Mouse (Mus musculus): ENCODE results near the gene Ppp1r12a. TPM values are rescaled to one million over a fixed set of nuclear protein-coding genes. Genes with fewer than 3 reads are reported as not detected.

The Ppp1r12a gene
- total RNA-seq, 2 experiments from 2014 or later, result 70.0 to 157 TPM

DNA sequence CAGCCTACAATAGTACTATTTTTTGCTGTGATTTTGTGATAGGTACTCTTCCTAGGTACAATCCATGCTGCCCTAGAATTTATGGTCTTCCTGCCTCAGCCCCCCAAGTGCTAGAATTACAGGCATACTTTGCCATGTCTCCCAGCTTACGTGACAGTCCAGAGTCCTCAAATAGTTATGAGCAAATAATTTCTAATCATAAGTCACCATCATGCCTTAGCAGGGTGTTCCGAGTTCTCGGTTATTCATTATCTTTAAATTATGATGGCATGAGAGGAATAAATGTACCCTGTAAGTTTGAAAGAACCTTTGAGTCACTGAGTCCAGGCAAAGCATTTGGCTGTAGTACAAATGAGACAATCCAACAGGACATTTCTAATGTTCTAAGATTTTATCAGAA lies 5.9 kb upstream of the Ppp1r12a start:
- no peak for ATAC-seq (replicated peaks; ENCODE audit: low FRiP score, poor library complexity, severe bottlenecking)

DNA sequence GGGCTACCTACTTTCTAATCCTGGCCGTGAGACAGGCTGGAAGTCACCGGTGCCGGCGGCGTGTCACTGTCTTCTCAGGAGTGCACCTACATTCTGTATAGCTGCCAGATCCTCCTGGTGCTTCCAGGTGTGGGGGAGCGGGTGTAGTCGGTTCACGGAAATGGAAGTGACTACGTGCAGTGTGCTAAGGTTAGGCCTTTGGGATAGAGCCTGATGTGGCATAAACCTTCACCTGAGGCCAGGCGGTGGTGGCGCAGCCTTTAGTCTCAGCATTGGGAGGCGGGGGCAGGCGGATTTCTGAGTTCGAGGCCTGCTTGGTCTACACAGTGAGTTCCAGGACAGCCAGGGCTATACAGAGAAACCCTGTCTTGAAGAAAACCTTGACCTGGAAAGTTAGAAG lies 3.0 kb upstream of the Ppp1r12a start:
- ATAC-seq (replicated peaks; ENCODE audit: low FRiP score, poor library complexity, severe bottlenecking), result no peak

DNA sequence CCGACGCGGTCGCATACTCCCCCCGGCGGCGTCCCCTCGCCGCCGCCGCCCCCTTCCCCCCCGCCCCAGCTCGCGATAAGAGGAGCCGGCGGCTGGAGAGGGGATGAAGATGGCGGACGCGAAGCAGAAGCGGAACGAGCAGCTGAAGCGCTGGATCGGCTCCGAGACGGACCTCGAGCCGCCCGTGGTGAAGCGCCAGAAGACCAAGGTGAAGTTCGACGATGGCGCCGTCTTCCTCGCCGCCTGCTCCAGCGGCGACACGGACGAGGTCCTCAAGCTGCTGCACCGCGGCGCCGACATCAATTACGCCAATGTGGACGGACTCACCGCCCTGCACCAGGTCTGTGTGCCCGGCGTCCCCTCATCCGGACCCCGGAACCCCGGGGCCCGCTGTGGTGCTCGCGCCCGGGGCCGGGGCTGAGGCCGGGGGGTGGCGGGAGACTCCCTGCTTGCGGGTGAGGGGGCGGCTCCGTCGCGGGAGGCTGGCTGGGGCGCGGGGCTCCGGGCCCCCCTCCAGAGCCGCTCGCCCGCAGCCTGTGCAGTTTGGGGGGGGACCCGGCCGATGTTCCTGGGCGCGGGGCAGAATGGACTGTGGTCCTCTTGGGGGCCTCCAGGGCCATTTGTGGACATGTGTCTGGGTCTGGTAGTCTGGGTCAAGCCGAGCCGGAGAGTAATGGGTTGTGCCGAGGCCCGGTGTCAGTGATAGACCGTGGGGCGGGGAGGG lies 466 bp downstream of the Ppp1r12a start:
- peak; percentile 27 for ATAC-seq (replicated peaks; ENCODE audit: low FRiP score, poor library complexity, severe bottlenecking)

DNA sequence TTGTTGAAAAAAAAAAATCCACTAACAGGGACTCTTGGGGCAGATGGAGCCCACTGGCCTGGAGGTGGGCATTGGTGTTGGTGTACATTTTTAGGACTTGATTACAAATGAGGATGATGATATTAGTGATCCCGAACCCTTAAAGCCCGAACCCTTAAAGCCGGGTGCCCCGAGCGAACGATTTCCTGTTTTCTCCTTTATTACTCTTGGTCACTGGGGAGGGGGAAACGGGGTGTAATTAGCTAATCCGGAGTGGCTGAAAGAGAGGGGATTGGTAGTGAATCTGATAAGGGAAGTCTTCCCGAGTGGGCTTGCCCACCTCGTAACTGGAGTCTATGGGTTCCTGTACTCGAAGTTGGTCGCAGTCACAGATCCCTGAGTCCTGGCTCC lies 1.0 kb downstream of the Ppp1r12a start:
- no peak for ATAC-seq (replicated peaks; ENCODE audit: low FRiP score, poor library complexity, severe bottlenecking)

DNA sequence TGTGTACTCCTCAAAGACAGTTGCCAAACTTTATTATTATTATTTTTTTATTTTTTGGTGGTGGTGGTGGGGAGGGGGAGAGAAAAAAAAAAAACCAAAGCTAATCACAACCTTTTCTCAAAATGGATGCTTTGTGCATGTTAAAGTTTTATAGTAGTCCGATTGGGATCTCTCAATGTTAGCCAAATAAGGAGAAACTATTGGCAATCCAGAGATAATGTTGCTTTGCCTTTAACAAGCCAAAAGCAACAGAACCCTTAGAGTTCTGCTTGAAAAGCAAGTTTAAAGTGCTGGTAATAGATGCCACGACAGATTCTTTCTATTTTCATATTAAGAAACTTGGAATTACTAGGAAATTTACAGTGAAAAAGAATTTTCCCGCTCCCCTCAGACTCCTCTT lies 1.5 kb downstream of the Ppp1r12a start:
- ATAC-seq (replicated peaks; ENCODE audit: low FRiP score, poor library complexity, severe bottlenecking), result no peak

DNA sequence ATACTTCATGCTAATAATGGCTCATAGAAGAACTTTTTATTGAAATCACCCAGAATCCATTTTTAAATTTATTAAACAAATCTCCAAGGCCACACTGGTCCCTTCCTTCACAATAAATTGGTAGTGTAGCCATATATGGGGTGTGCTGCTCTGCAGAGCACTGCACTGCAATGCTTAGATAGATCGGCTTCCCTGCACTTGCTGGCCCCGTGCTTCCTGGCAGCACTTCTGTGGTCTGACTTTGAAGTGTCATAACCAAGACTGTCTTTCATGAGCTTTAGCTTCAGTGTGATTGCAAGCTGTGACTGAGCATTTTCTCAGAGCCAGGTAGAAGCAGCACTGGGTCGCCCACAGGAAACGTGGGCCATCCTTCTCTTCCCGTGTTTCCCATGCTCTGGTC lies 5.8 kb downstream of the Ppp1r12a start:
- ATAC-seq (replicated peaks; ENCODE audit: low FRiP score, poor library complexity, severe bottlenecking), result no peak

DNA sequence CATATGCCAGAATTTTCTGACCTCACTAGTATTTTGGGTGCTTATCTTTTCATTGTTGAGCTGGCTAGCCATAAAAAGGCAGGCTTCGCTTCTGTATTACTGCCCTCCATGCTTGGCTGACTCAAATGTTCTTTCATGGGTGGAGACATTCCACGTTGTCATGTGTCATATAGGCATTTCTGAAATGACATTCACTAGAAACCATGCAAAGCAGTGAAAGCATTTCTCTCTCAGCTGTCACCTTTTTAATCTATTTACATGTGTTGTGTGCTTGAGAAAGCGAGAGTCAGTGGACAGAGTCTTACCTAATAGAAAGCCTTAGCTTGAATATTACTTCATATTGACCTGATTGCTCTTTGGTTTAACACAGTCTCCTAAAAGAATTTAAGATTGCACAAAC lies 8.8 kb downstream of the Ppp1r12a start:
- ATAC-seq (replicated peaks; ENCODE audit: low FRiP score, poor library complexity, severe bottlenecking), result no peak

DNA sequence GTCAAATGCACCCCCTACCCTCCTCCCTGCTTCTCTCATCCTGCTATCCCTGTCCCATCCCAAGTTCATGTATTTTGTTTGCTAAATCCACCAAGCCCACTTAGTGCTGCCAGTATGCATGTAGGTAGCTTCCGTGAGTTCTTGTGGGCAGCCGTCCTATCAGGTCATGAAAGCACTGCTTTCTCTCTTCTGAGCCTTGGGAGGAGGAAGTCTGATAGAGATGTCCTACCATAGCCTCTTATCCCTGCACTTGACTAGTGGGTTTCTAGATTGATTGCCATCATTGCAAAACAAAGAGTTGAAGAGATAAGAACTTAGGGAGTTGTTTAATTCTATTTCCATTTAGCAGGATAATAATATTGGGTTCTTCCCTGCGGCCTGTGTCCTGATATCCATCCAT lies 9.6 kb downstream of the Ppp1r12a start:
- no peak for ATAC-seq (replicated peaks; ENCODE audit: low FRiP score, poor library complexity, severe bottlenecking)

DNA sequence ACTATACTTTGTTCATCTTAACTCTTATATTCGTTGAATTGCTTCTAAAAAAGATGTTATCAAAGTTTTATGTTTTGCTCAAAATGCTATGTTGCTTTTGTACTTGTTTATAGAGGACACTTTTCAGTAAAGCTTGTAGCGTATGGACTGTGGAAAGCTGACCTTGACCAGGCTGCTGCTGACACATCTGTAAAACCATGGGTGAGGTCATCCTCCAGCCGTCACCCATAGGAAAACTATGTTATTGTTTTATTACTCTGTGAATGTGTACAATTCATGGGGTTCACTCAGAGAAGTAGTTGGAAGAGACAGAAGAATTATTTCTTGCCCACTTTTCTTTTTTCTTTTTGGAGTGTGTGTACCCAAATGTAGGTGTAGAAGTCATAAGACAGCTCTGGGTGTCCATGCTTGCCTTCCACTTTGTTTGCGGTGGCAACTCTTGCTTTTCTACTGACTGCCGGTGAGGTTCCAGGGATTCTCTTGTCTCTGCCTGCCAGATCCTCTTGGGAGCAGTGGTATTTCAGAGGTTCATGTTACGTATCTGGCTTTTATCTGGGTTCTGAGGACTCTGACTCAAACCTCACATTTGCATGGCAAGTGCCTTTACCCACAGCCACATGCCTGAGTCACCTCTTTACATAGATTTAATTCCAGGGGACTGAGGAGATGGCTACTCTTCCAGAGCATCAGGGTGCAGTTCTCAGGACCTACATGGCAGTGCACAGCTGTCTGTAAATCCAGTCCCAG lies 11.0 kb downstream of the Ppp1r12a start:
- no peak for ATAC-seq (replicated peaks; ENCODE audit: low FRiP score, poor library complexity, severe bottlenecking)

DNA sequence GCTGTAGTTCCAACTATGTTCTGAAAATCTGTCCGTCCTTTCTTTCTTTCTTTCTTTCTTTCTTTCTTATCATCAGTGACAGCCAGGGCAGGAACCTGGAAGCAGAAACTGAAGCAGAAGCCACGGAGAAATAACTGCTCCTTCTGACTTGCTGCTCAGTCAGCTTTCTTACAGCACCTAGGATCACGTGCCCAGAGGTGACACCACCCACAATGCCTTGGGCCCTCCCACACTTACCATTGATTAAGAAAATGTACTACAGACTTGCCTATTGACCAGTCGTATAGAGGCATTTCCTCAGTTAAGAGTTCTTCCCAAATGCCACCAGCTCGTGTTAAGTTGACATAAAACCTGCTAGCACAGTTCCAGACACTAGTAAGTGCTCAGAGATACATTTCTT lies 12.1 kb downstream of the Ppp1r12a start:
- ATAC-seq (replicated peaks; ENCODE audit: low FRiP score, poor library complexity, severe bottlenecking), result peak; percentile 89

DNA sequence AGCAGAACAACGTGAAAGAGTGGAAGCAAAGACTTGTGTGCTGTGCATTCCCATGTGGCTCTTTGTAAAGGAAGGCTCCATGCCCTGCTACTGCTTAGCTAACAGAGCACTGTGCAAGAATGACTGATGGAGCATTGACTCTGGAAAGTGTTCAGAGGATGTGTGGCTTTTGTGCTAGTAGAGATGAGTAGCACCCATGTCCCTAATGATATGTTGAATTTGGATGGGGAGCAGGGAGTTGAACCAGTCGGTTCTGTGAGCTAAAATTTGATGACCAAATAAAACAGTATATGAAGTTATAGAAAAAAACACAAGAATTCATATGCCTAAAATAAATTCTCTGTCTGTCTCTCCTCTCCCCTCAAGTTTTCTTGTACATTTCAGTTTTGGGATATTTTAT lies 13.9 kb downstream of the Ppp1r12a start:
- no peak for ATAC-seq (replicated peaks; ENCODE audit: low FRiP score, poor library complexity, severe bottlenecking)

DNA sequence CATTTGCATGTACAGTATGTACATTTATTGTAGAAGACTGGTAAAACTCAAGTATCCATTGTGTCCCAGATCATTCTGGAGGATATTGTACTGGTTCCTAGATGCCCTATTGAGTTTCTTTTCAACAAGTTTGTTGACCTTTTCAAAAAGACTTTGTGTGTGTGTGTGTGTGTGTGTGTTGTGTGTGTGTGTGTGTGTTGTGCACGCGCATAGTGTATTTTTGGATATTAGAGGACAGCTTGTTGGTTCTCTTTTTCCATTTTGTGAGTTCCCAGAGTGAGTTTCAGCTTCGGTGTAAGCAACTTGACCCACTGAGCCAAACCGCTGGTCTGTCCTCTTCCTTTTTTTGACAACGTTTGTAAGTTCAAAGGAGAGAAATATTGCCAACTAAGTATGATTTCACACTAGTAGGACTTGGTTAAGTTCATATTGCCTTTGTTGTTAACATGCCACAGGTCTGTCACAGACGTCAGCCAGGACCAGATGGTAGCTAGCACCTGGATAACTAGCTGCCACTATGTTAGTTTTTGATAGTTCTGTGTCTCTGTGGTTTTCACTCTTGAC lies 16.4 kb downstream of the Ppp1r12a start:
- ATAC-seq (replicated peaks; ENCODE audit: low FRiP score, poor library complexity, severe bottlenecking), result no peak

DNA sequence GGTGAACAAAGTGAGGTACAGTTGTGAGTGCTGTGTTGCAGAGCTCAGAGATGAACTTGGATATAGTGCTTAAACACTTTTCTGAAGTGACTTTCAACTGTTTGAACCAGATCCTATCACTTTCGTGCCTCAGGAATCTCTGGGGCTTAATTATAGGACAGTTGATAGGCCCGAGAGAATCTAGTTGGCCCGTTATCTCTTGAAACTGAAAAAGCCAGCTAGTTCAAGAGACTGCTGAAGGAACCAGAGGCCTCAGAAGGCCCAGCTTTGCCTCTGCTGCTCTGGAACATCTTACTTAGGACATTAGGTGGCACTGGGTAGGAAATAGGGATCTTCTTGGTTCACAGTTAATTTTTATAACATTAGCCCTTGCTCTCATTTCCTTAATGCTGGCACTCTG lies 17.4 kb downstream of the Ppp1r12a start:
- ATAC-seq (replicated peaks; ENCODE audit: low FRiP score, poor library complexity, severe bottlenecking), result 0 out of 2 replicates have a peak, but pooled peaks have one; percentile 18

DNA sequence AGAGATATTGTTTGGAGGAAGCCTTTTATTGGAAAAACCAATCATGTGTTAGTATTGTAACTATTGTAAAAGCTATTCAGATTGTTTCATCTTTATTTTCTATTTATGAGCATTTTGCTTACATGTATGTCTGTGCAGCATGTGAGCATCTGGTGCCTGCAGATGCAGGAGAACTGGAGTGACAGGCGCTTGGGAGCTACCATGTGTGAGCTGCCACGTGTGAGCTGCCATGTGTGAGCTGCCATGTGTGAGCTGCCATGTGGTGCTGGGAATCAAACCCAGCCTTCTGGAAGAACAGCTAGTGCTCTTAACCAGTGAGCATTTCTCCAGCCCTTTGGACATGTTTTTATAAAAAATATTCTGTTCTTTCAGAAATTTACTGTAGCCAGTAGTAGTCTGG lies 18.3 kb downstream of the Ppp1r12a start:
- no peak for ATAC-seq (replicated peaks; ENCODE audit: low FRiP score, poor library complexity, severe bottlenecking)

DNA sequence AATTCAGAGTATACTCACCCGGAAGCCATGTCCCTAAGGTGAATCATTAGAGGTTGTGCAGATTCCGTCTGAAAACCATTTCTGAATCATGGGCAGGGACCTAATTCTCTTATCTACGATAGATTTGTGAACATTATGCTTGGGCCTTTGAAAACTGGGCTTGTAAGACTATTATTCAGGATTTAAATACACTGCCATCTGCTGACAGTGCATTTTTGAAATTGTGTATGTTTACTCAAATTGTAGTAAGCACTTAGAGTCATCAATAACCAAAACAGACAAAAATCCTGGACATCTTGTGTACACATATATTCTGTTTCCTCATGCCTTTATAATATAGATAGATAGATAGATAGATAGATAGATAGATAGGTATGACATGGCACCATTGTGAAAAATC lies 19.9 kb downstream of the Ppp1r12a start:
- no peak for ATAC-seq (replicated peaks; ENCODE audit: low FRiP score, poor library complexity, severe bottlenecking)

DNA sequence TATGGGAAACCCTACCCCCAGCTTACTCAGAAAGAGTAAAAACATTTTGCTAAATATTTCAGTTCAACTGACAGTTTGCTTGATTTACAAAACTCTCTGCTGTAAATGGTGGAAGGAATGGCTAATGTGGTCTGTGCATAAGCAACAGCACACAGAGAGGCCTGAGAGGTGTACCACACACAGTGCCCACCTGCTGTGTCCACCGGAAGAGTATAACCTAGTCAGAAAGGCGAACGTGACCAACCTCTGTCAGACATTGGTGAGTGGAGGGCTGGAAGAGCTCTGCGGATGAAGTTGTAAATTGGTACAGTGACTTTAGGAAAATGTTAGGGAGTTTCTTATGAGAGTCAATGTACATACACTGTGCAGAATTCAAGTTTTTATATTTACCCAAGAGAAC lies 20.4 kb downstream of the Ppp1r12a start:
- no peak for ATAC-seq (replicated peaks; ENCODE audit: low FRiP score, poor library complexity, severe bottlenecking)

DNA sequence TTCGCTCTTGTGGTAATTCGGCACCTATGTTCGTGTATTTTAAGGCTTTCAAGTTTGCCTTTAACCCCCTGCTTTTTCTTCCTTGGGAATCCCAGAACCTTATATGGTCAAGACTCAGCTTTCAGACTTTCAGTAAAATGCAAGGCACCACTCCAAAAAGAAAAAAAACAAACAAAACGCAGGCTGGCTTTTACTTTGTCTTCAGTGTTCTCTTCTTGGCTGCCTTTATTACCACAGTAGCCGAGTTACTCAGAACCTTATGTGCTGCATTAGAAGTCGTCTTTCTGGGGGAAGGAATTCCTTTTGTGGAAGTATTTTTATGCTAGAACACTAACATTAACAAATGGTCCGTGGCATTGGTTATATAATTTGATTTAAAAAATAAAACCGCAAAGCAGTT lies 22.8 kb downstream of the Ppp1r12a start:
- ATAC-seq (replicated peaks; ENCODE audit: low FRiP score, poor library complexity, severe bottlenecking), result no peak

DNA sequence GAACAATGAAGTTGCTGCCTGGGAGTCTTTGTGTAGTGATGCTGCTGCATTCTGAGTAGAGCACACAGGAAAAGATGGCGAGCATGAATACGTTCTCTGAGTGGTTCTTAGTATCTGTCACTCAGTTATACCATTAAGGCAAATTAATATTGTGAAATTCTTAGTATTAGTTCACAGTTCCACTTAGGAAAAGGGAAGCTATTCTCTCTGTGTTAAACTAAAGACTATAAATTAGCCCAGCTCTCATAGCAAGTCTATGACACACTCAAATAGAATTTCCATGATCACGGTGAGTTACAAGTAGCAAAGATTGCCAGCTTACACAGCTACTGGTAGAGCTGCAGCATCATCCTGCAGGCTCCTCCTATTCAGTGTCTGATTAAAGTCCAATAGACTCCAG lies 23.3 kb downstream of the Ppp1r12a start:
- ATAC-seq (replicated peaks; ENCODE audit: low FRiP score, poor library complexity, severe bottlenecking), result no peak

DNA sequence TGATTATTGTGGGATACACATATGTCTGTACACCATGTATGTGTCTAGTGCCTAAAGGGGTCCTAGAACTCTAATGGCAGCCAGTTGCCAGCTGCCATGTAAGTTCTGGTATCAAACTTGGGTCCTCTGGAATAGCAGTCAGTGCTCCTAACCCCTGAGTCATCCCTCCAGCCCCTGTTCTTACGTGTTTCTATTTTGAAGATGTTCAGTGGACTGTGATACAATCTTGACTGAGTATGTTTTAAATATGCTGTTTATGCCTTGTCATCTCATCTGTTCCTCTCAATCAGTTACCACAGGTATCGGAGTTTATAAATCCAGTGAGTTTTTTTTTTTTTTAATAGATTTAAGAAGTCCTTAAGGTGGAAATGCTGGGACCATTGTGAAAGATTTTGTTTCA lies 27.3 kb downstream of the Ppp1r12a start:
- no peak for ATAC-seq (replicated peaks; ENCODE audit: low FRiP score, poor library complexity, severe bottlenecking)

DNA sequence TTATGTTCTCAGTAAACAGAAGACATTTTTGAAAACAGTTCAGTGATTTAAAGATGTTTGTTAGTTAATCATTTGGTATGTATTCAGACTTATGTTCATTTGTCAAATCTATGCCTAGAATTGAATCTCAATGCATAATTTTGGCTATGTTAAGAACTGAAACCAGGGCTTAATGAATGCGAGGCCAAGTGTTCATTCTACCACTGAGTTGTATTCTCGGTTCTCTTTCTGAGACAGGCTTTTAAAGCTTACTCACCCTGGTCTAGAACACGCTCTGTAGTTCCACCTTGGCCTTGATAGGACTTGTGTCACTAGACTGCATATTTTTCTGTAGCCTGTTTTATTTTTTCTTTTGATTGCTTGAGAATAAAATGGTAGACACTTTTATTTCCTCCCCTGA lies 28.0 kb downstream of the Ppp1r12a start:
- ATAC-seq (replicated peaks; ENCODE audit: low FRiP score, poor library complexity, severe bottlenecking), result no peak

DNA sequence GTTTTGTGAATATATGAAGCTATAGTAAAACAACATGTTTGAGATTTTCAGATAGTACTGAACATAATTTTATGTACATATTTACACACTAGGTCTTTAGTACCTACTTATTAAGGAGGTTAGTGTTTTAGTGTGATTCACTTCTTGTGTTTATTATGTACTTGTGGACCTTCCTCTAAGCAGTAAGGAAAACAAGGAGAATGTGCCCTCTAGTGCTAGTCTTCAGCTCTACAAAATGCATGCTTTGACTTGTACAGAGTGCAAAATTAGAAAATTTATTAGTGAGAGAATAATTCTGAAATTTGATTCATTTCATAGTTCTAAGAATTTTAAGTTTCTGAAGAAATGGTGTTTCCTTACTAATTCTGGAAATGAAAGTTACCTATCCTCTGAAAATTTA lies 28.6 kb downstream of the Ppp1r12a start:
- no peak for ATAC-seq (replicated peaks; ENCODE audit: low FRiP score, poor library complexity, severe bottlenecking)
